Mouse (Mus musculus): Measurements from ENCODE around the gene Ociad2. TPM values are rescaled to one million over a fixed set of nuclear protein-coding genes. Genes with fewer than 3 reads are reported as not detected.

Gene Ociad2
- polyA plus RNA-seq, 1 experiment from 2014 or later = 11.4 TPM

GRCm38 (mm10) chr5:73368845-73369447 is 28.1 kb upstream of the Ociad2 start:
- no peak overlapping the region for H3K27ac ChIP-seq
- H3K9me3 ChIP-seq (replicated peaks) = no peaks in the 10 kb centered on the region
- H3K27me3 ChIP-seq = no peaks in the 10 kb centered on the region
- 77% methylated on average over 10 of the region's 10 CpGs for WGBS
- no peak overlapping the region for H3K9ac ChIP-seq
- no peaks in the 10 kb centered on the region for H3K36me3 ChIP-seq
- H3K4me2 ChIP-seq = no peak overlapping the region
- ATAC-seq (replicated peaks; ENCODE audit: low FRiP score) = no peak
- H3K4me1 ChIP-seq = peaks cover 4% of the 10 kb centered on the region; the same call in 1 of the 2 replicates
- no peak overlapping the region for H3K4me3 ChIP-seq (replicated peaks)

GRCm38 (mm10) chr5:73367906-73368305 is 27.1 kb upstream of the Ociad2 start:
- no peaks in the 10 kb centered on the region for H3K9me3 ChIP-seq (replicated peaks)
- 83% methylated on average over 4 of the region's 4 CpGs for WGBS
- H3K36me3 ChIP-seq = no peaks in the 10 kb centered on the region
- no peak overlapping the region for H3K4me2 ChIP-seq
- no peak overlapping the region for H3K27ac ChIP-seq
- ATAC-seq (replicated peaks; ENCODE audit: low FRiP score) = no peak
- no peak overlapping the region for H3K9ac ChIP-seq
- 0 out of 2 replicates have a peak, but pooled peaks cover under 1% of the 10 kb centered on the region for H3K4me1 ChIP-seq
- no peaks in the 10 kb centered on the region for H3K27me3 ChIP-seq
- H3K4me3 ChIP-seq (replicated peaks) = no peak overlapping the region

DNA sequence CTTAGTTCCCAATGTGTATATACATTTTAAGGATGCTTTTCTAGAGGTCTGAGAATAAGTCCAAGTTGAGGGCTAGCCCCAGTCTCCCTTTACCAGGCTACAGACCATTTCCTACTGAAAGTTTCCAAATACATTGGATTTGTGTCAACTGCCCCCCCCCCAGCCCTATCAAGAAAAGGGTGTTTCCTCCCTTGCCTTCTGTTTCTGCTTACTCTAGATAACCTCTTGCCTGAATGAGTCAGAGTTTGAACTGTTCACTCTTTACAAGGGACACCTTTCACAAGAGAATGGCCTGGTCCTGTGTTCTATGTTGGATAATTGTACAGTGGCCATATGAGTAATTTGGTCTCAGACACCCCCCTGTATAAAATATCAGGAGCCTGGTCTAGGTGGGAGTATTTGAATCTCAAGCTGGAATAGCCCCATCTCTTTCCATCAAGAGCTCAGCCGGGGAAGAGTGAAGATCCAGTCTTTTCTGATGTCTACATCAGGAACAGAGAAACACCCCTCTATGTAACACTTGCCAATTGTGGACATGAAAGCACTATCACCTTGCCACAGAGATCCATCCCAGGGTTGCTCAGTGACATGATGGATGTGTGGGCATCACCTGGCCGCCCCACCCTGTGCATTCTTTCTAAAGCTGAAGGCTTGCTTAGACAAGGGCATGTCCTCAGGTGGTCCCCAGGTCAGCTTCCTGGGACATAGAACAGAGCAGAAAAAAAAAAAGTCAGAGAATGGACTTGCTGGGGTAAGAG is 23.5 kb upstream of the Ociad2 start:
- Histone ChIP-seq H3K4me2 (no peak overlapping the region), H3K4me1 (peaks cover 13% of the 10 kb centered on the region; the same call in 1 of the 2 replicates), H3K9ac (no peak overlapping the region), H3K36me3 (no peaks in the 10 kb centered on the region), H3K4me3 (replicated peaks) (no peak overlapping the region), H3K27me3 (no peaks in the 10 kb centered on the region), H3K27ac (no peak overlapping the region), H3K9me3 (replicated peaks) (no peaks in the 10 kb centered on the region)
- ATAC-seq (replicated peaks; ENCODE audit: low FRiP score) = no peak
- 95% methylated on average over 2 of the region's 2 CpGs for WGBS

- WGBS = 37% methylated on average over 5 of the region's 5 CpGs
- Histone ChIP-seq H3K27me3 (no peaks in the 10 kb centered on the region), H3K9ac (no peak overlapping the region), H3K36me3 (no peaks in the 10 kb centered on the region), H3K4me3 (replicated peaks) (no peak overlapping the region), H3K4me1 (peaks cover 16% of the 10 kb centered on the region; the same call in 1 of the 2 replicates), H3K27ac (no peak overlapping the region), H3K9me3 (replicated peaks) (no peaks in the 10 kb centered on the region), H3K4me2 (no peak overlapping the region)
- no peak for ATAC-seq (replicated peaks; ENCODE audit: low FRiP score)
Observed at GRCm38 (mm10) chr5:73362791-73363190, 22.0 kb upstream of the Ociad2 start.

- Histone ChIP-seq H3K4me2 (no peak overlapping the region), H3K4me3 (replicated peaks) (no peak overlapping the region), H3K4me1 (peaks cover 16% of the 10 kb centered on the region; the same call in 1 of the 2 replicates), H3K27me3 (no peaks in the 10 kb centered on the region), H3K9ac (no peak overlapping the region), H3K27ac (no peak overlapping the region), H3K9me3 (replicated peaks) (no peaks in the 10 kb centered on the region), H3K36me3 (no peaks in the 10 kb centered on the region)
- 70% methylated on average over 7 of the region's 7 CpGs for WGBS
- no peak for ATAC-seq (replicated peaks; ENCODE audit: low FRiP score)
Observed at GRCm38 (mm10) chr5:73362338-73362737, 21.5 kb upstream of the Ociad2 start.

DNA sequence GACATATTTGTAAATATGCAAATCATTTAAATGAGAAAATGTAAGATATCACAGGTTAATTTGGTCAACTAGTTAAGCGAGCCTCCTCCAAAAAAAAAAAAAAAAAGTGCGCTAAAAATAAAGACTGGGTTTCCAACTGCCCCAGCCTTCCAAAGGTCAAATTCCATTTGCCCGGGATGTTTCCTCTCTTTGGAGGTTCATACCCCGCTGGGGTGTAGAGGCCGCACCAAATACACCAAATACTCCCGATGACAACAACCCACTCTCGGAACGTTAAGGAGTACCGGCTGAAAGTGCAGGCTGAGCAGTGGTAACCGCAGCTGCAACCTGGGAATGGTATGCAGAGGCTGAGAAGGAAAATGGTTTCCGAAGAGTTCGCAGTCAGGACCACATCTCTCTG is 19.4 kb upstream of the Ociad2 start:
- no peaks in the 10 kb centered on the region for H3K9me3 ChIP-seq (replicated peaks)
- peak overlapping the region; percentile 37; the same call in 1 of the 2 replicates for H3K4me2 ChIP-seq
- H3K4me3 ChIP-seq (replicated peaks) = no peak overlapping the region
- no peak overlapping the region for H3K9ac ChIP-seq
- H3K4me1 ChIP-seq = peaks cover 16% of the 10 kb centered on the region; the same call in 1 of the 2 replicates
- ATAC-seq (replicated peaks; ENCODE audit: low FRiP score) = no peak
- 0 out of 2 replicates have a peak, but pooled peaks cover 3% of the 10 kb centered on the region for H3K27me3 ChIP-seq
- H3K27ac ChIP-seq = no peak overlapping the region
- H3K36me3 ChIP-seq = no peaks in the 10 kb centered on the region
- WGBS = 34% methylated on average over 12 of the region's 12 CpGs

GRCm38 (mm10) chr5:73359752-73360141 is 18.9 kb upstream of the Ociad2 start:
- Histone ChIP-seq H3K4me1 (peaks cover 16% of the 10 kb centered on the region; the same call in 1 of the 2 replicates), H3K9ac (no peak overlapping the region), H3K27ac (no peak overlapping the region), H3K4me2 (peak overlapping the region; percentile 37), H3K36me3 (no peaks in the 10 kb centered on the region), H3K27me3 (0 out of 2 replicates have a peak, but pooled peaks cover 3% of the 10 kb centered on the region), H3K9me3 (replicated peaks) (no peaks in the 10 kb centered on the region), H3K4me3 (replicated peaks) (no peak overlapping the region)
- 40% methylated on average over 12 of the region's 12 CpGs for WGBS
- no peak for ATAC-seq (replicated peaks; ENCODE audit: low FRiP score)

- no peak for ATAC-seq (replicated peaks; ENCODE audit: low FRiP score)
- peaks cover 16% of the 10 kb centered on the region; the same call in 1 of the 2 replicates for H3K4me1 ChIP-seq
- no peak overlapping the region for H3K4me3 ChIP-seq (replicated peaks)
- 0 out of 2 replicates have a peak, but pooled peaks cover 4% of the 10 kb centered on the region for H3K27me3 ChIP-seq
- H3K9me3 ChIP-seq (replicated peaks) = no peaks in the 10 kb centered on the region
- H3K27ac ChIP-seq = no peak overlapping the region
- H3K9ac ChIP-seq = no peak overlapping the region
- 75% methylated on average over 6 of the region's 6 CpGs for WGBS
- no peak overlapping the region for H3K4me2 ChIP-seq
- H3K36me3 ChIP-seq = no peaks in the 10 kb centered on the region
Observed at GRCm38 (mm10) chr5:73359134-73359751, 18.4 kb upstream of the Ociad2 start.

- Histone ChIP-seq H3K36me3 (no peaks in the 10 kb centered on the region), H3K9me3 (replicated peaks) (no peaks in the 10 kb centered on the region), H3K4me1 (peaks cover 13% of the 10 kb centered on the region; the same call in 1 of the 2 replicates), H3K27ac (no peak overlapping the region), H3K9ac (no peak overlapping the region), H3K4me2 (no peak overlapping the region), H3K4me3 (replicated peaks) (no peak overlapping the region), H3K27me3 (0 out of 2 replicates have a peak, but pooled peaks cover 6% of the 10 kb centered on the region)
- ATAC-seq (replicated peaks; ENCODE audit: low FRiP score) = no peak
- 78% methylated on average over 5 of the region's 5 CpGs for WGBS
Observed at GRCm38 (mm10) chr5:73355393-73355792, 14.6 kb upstream of the Ociad2 start.

GRCm38 (mm10) chr5:73353978-73354377 is 13.2 kb upstream of the Ociad2 start:
- Histone ChIP-seq H3K27ac (no peak overlapping the region), H3K36me3 (no peaks in the 10 kb centered on the region), H3K4me3 (replicated peaks) (no peak overlapping the region), H3K27me3 (0 out of 2 replicates have a peak, but pooled peaks cover 6% of the 10 kb centered on the region), H3K9me3 (replicated peaks) (no peaks in the 10 kb centered on the region), H3K4me2 (no peak overlapping the region), H3K9ac (no peak overlapping the region), H3K4me1 (0 out of 2 replicates have a peak, but pooled peaks cover 3% of the 10 kb centered on the region)
- WGBS = 60% methylated on average over 3 of the region's 3 CpGs
- ATAC-seq (replicated peaks; ENCODE audit: low FRiP score) = no peak

GRCm38 (mm10) chr5:73353519-73353918 is 12.7 kb upstream of the Ociad2 start:
- Histone ChIP-seq H3K9me3 (replicated peaks) (no peaks in the 10 kb centered on the region), H3K4me2 (no peak overlapping the region), H3K27ac (no peak overlapping the region), H3K9ac (no peak overlapping the region), H3K36me3 (no peaks in the 10 kb centered on the region), H3K4me3 (replicated peaks) (no peak overlapping the region), H3K27me3 (0 out of 2 replicates have a peak, but pooled peaks cover 6% of the 10 kb centered on the region), H3K4me1 (0 out of 2 replicates have a peak, but pooled peaks cover 3% of the 10 kb centered on the region)
- 52% methylated on average over 7 of the region's 7 CpGs for WGBS
- no peak; the same call in 1 of the 2 replicates for ATAC-seq (replicated peaks; ENCODE audit: low FRiP score)

DNA sequence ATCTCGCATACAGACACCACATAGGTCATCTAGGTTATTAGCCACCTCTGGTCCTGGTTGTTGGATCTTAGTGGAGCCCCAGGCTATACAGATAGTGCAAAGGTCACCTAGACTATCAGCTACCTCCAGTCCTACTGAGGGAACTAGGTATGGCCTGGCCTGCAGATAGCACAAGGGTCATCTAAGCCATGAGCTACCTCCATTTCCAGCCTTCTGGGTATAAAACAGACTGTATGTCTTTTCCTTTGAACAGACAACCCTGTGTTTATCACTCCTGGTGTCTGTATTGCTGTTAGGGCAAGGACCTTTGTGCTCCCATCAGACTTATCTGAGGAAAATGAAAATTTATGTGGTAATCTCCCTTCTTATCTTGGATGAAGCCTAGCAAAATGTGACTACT is 11.0 kb upstream of the Ociad2 start:
- Histone ChIP-seq H3K27me3 (0 out of 2 replicates have a peak, but pooled peaks cover 3% of the 10 kb centered on the region), H3K36me3 (no peaks in the 10 kb centered on the region), H3K27ac (no peak overlapping the region), H3K4me2 (no peak overlapping the region), H3K4me3 (replicated peaks) (no peak overlapping the region), H3K9me3 (replicated peaks) (no peaks in the 10 kb centered on the region), H3K9ac (no peak overlapping the region), H3K4me1 (0 out of 2 replicates have a peak, but pooled peaks cover 3% of the 10 kb centered on the region)
- ATAC-seq (replicated peaks; ENCODE audit: low FRiP score) = no peak
- WGBS = 84% methylated on average over 1 of the region's 1 CpGs
